Mouse (Mus musculus): ENCODE measurements around the gene Maip1.

DNA sequence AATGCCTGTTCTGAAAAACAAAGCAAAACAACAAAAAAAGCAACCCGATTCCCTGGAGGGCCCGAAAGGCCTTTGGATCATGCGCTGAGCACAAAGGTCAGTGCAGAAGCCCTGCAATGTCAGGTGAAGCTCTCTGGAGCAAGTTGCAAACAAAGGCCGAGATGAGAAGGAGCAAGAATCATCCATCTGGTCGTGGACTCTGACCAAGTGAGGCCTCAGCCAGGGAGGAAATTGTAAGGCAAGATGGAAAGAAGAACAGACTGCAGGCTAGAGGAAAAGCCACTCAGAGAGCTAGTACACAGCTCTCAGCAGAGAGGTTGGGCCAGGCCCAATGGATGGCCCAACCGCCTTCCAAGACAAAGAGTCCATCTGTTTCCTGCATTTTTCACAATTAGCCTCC lies 32.9 kb downstream of the Maip1 start:
- TF ChIP-seq CTCF (conservative IDR thresholded peaks at IDR 0.05; ENCODE audit: low read length) = no peak
- TF ChIP-seq POU5F1 (IDR thresholded peaks at IDR 0.05; ENCODE audit: borderline replicate concordance, low read length) = no peak
- TF ChIP-seq NANOG (IDR thresholded peaks at IDR 0.05; ENCODE audit: borderline replicate concordance, low read length) = no peak
